Mouse (Mus musculus): ENCODE measurements at regions not wholly inside any gene's neighbourhood (a gene's known extent, or its start where the extent isn't known, plus 50 kb on each side); places are given as distances from the start of the nearest gene placed in this dataset.

- ATAC-seq (ENCODE audit: extremely low read depth, insufficient number of reproducible peaks, low FRiP score, low TSS enrichment), result peak; percentile 47; the same call in 1 of the 2 replicates
- Histone ChIP-seq H3K36me3 (no peaks in the 10 kb centered on the region), H3K9ac (peak overlapping the region; percentile 83), H3K27ac (replicated peaks) (peak overlapping the region; percentile 58; the same call in 1 of the 2 replicates), H3K27me3 (replicated peaks) (0 out of 2 replicates have a peak, but pooled peaks cover 3% of the 10 kb centered on the region), H3K4me3 (peak overlapping the region; percentile 67), H3K4me2 (peak overlapping the region; percentile 100), H3K9me3 (no peaks in the 10 kb centered on the region), H3K4me1 (peaks cover 18% of the 10 kb centered on the region)
- WGBS, result 1% methylated on average over 16 of the region's 16 CpGs
Observed at GRCm38 (mm10) chr10:120553097-120553453, 76.8 kb upstream of the Hmga2 start.

DNA sequence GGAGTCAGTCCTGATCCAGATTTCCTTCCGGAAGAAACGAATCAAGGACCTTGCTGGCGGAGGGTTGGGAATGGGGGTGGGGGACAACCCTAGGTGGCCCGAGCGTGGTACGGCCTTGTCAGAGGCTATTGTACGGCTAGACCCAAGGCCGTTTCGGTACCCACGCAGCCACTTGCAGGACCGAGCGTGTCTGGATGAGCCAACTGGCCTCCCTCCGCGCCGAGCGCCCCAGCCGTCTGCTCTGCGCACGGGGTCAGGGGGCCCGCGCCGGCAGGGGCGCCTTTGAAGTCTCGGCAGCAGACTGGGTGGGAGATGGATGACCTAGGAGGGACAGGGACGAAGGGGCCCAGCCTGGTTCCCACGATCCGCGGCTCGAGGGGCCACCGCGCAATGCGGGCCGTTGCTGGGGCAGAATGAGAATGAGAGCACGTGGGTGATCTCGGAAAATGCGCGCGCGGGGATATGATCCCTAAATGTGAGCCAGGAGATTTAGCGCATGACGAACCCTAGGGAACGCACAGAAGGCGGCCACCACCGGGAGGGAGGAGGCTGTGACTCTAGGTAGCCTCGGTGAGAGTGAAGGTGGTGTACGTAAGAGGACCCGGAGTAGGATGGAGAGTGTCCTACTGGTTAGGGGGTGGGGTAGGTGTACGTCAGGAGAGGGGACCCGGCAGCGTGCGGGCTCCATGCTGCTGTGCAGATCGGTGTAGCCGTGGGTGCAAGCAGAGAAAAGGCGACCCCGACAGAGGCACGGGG, 76.2 kb upstream of the Hmga2 start:
- no peaks in the 10 kb centered on the region for H3K9me3 ChIP-seq
- H3K4me2 ChIP-seq, result peak overlapping the region; percentile 100
- peak overlapping the region; percentile 58; the same call in 1 of the 2 replicates for H3K27ac ChIP-seq (replicated peaks)
- H3K4me1 ChIP-seq, result peaks cover 14% of the 10 kb centered on the region
- peak overlapping the region; percentile 83 for H3K9ac ChIP-seq
- under 1% methylated on average over 56 of the region's 56 CpGs for WGBS
- peak; percentile 29; the same call in 1 of the 2 replicates for ATAC-seq (ENCODE audit: extremely low read depth, insufficient number of reproducible peaks, low FRiP score, low TSS enrichment)
- H3K27me3 ChIP-seq (replicated peaks), result 0 out of 2 replicates have a peak, but pooled peaks cover 3% of the 10 kb centered on the region
- H3K36me3 ChIP-seq, result no peaks in the 10 kb centered on the region
- peak overlapping the region; percentile 67 for H3K4me3 ChIP-seq

GRCm38 (mm10) chr10:120551851-120552281, 75.6 kb upstream of the Hmga2 start:
- Histone ChIP-seq H3K4me1 (peaks cover 20% of the 10 kb centered on the region), H3K27ac (replicated peaks) (no peak overlapping the region), H3K36me3 (no peaks in the 10 kb centered on the region), H3K9ac (peak overlapping the region; percentile 83), H3K4me3 (peak overlapping the region; percentile 67), H3K9me3 (no peaks in the 10 kb centered on the region), H3K4me2 (peak overlapping the region; percentile 100), H3K27me3 (replicated peaks) (0 out of 2 replicates have a peak, but pooled peaks cover 3% of the 10 kb centered on the region)
- no peak for ATAC-seq (ENCODE audit: extremely low read depth, insufficient number of reproducible peaks, low FRiP score, low TSS enrichment)
- 2% methylated on average over 18 of the region's 18 CpGs for WGBS

GRCm38 (mm10) chr10:120547164-120547563, 70.9 kb upstream of the Hmga2 start:
- ATAC-seq (ENCODE audit: extremely low read depth, insufficient number of reproducible peaks, low FRiP score, low TSS enrichment), result no peak
- Histone ChIP-seq H3K4me3 (no peak overlapping the region), H3K4me2 (no peak overlapping the region), H3K9ac (no peak overlapping the region), H3K9me3 (peaks cover 3% of the 10 kb centered on the region; the same call in 1 of the 2 replicates), H3K27me3 (replicated peaks) (0 out of 2 replicates have a peak, but pooled peaks cover 3% of the 10 kb centered on the region), H3K36me3 (no peaks in the 10 kb centered on the region), H3K4me1 (peaks cover 16% of the 10 kb centered on the region), H3K27ac (replicated peaks) (no peak overlapping the region)
- WGBS, result 61% methylated on average over 11 of the region's 11 CpGs

GRCm38 (mm10) chr10:120541618-120542017, 65.3 kb upstream of the Hmga2 start:
- WGBS, result 82% methylated on average over 7 of the region's 7 CpGs
- Histone ChIP-seq H3K9me3 (peaks cover 3% of the 10 kb centered on the region; the same call in 1 of the 2 replicates), H3K4me3 (no peak overlapping the region), H3K4me1 (peaks cover 6% of the 10 kb centered on the region; the same call in 1 of the 2 replicates), H3K9ac (no peak overlapping the region), H3K27me3 (replicated peaks) (no peaks in the 10 kb centered on the region), H3K36me3 (no peaks in the 10 kb centered on the region), H3K27ac (replicated peaks) (no peak overlapping the region), H3K4me2 (no peak overlapping the region)
- no peak for ATAC-seq (ENCODE audit: extremely low read depth, insufficient number of reproducible peaks, low FRiP score, low TSS enrichment)

GRCm38 (mm10) chr10:120538561-120538960, 62.3 kb upstream of the Hmga2 start:
- no peak for ATAC-seq (ENCODE audit: extremely low read depth, insufficient number of reproducible peaks, low FRiP score, low TSS enrichment)
- Histone ChIP-seq H3K9ac (no peak overlapping the region), H3K9me3 (peaks cover 3% of the 10 kb centered on the region; the same call in 1 of the 2 replicates), H3K27ac (replicated peaks) (no peak overlapping the region), H3K36me3 (no peaks in the 10 kb centered on the region), H3K27me3 (replicated peaks) (no peaks in the 10 kb centered on the region), H3K4me2 (no peak overlapping the region), H3K4me3 (no peak overlapping the region), H3K4me1 (peaks cover 6% of the 10 kb centered on the region; the same call in 1 of the 2 replicates)
- 71% methylated on average over 7 of the region's 7 CpGs for WGBS

DNA sequence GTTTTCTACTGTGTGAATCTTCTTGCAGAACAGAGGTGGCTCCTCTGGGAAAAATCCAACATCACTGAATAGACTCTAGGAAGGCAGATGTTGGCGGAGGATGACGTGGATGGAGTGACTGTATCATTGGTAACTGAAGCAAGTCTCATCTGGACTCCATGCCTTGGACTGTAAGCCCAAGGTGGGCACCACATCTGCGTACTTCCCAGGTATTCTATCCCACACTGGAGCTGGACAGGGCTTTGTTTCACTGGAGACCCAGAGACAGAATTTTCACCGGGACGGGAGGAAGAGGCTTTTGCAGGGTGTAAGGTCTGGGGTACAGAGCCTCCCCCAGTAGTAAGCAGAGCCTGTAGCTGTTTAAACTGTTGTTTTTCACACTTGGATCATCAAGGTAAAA, 52.1 kb upstream of the Hmga2 start:
- Histone ChIP-seq H3K9ac (no peak overlapping the region), H3K4me3 (no peak overlapping the region), H3K4me2 (no peak overlapping the region), H3K4me1 (peaks cover 4% of the 10 kb centered on the region; the same call in 1 of the 2 replicates), H3K36me3 (no peaks in the 10 kb centered on the region), H3K9me3 (no peaks in the 10 kb centered on the region), H3K27me3 (replicated peaks) (no peaks in the 10 kb centered on the region), H3K27ac (replicated peaks) (no peak overlapping the region)
- WGBS, result 91% methylated on average over 5 of the region's 5 CpGs
- no peak for ATAC-seq (ENCODE audit: extremely low read depth, insufficient number of reproducible peaks, low FRiP score, low TSS enrichment)

DNA sequence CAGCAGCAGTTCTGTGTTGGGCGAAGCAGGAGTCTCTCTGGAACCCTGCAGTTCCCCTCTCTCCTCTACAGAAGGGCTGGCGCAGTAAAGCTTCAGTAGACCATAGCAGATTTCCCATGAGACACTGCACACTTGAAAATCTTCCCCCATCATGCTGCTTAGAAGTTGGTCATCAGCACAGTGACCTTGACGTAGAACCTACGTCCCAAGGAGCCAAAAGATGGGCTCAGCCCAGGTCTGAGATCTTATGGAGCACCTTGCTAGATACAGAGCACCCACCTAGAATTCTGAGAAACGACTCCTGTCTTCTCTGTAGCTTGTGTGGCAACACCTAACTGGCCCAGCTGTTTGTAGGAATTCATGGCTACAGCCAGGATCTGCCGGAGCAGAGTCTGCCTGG, 51.7 kb upstream of the Hmga2 start:
- H3K27ac ChIP-seq (replicated peaks), result no peak overlapping the region
- H3K9ac ChIP-seq, result no peak overlapping the region
- H3K4me3 ChIP-seq, result no peak overlapping the region
- H3K27me3 ChIP-seq (replicated peaks), result no peaks in the 10 kb centered on the region
- no peaks in the 10 kb centered on the region for H3K36me3 ChIP-seq
- peaks cover 4% of the 10 kb centered on the region; the same call in 1 of the 2 replicates for H3K4me1 ChIP-seq
- no peak overlapping the region for H3K4me2 ChIP-seq
- H3K9me3 ChIP-seq, result no peaks in the 10 kb centered on the region
- ATAC-seq (ENCODE audit: extremely low read depth, insufficient number of reproducible peaks, low FRiP score, low TSS enrichment), result no peak
- WGBS, result 77% methylated on average over 6 of the region's 6 CpGs

DNA sequence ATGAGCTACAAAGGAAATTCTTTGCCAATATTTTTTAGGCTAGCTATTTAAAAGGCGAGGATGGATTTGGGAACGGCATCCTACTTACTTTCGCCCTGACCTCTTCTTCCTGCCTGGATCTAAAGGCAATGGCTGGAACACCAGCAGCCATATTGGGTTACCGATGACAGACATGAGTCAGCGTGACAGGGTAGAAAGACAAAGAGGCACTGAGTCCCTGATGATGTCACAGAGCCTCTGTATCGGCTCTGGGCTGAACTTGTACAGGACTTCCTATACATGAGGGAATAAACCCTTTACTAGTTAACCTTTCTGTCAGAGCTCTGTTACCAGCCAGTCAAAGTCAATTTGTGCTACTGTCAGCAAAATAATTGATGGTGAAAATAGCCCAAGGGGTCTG, 50.7 kb upstream of the Hmga2 start:
- WGBS, result 73% methylated on average over 6 of the region's 6 CpGs
- peaks cover 4% of the 10 kb centered on the region; the same call in 1 of the 2 replicates for H3K4me1 ChIP-seq
- no peaks in the 10 kb centered on the region for H3K9me3 ChIP-seq
- H3K9ac ChIP-seq, result no peak overlapping the region
- H3K27ac ChIP-seq (replicated peaks), result no peak overlapping the region
- ATAC-seq (ENCODE audit: extremely low read depth, insufficient number of reproducible peaks, low FRiP score, low TSS enrichment), result no peak
- no peak overlapping the region for H3K4me2 ChIP-seq
- no peaks in the 10 kb centered on the region for H3K36me3 ChIP-seq
- H3K27me3 ChIP-seq (replicated peaks), result no peaks in the 10 kb centered on the region
- no peak overlapping the region for H3K4me3 ChIP-seq
